Mouse (Mus musculus): ENCODE data around the gene Prr3.

Gene Prr3

DNA sequence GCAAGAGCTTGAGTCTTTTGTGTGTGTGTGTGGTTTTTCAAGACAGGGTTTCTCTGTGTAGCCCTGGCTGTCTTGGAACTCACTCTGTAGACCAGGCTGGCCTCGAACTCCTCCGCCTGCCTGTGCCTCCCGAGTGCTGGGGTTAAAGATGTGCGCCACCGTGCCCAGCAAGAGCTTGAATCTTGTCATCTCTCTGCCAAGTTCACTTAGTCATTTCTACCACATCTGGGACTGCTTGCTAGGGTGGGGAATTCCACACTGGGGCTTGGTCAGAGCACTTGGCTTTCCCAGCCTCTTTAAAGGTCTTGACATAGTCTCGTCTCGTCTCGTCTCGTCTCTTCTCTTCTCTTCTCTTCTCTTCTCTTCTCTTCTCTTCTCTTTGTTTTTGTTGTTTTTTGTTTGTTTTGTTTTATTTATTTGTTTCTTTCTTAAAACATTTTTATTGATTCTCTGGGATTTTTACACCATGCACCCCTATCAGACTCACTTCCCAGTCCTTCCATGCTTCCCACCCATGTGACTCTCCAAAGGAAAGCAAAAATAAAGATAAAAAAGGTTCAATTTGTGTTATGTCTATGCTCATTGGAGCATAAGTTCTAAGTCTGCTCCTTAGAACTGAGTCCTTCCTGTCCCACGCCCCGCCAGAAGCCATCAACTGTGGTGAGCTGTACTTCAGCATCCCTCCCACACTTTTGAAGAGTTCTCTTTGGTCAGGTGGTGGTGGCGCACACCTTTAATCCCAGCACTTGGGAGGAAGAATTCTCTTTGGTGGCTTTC, 21.3 kb upstream of the Prr3 start:
- in situ Hi-C loops (cut with MboI; ENCODE audit: low pct_unique_long_range_greater_than_20kb in 1 of 2, low sequenced_read_pairs in 2 of 2, unreplicated experiment in 1 of 2), result no loop called here

DNA sequence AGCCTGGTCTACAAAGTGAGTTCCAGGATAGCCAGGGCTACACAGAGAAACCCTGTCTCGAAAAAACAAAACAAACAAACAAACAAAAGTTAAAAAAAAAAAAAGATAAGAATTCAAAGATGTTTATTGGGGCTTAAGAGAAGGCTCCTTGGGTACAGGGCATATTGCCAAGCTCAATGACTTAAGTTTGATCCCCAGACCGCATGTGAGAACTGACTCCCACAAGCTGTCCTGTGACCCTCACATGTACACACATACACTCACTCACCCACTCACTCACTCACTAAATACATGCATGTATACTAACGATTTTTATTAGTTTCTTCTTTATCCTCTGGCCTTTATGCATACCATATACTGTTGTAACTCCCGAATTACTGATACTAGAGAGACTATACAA, 20.3 kb upstream of the Prr3 start:
- in situ Hi-C loops (cut with MboI; ENCODE audit: low pct_unique_long_range_greater_than_20kb in 1 of 2, low sequenced_read_pairs in 2 of 2, unreplicated experiment in 1 of 2), result no loop called here

DNA sequence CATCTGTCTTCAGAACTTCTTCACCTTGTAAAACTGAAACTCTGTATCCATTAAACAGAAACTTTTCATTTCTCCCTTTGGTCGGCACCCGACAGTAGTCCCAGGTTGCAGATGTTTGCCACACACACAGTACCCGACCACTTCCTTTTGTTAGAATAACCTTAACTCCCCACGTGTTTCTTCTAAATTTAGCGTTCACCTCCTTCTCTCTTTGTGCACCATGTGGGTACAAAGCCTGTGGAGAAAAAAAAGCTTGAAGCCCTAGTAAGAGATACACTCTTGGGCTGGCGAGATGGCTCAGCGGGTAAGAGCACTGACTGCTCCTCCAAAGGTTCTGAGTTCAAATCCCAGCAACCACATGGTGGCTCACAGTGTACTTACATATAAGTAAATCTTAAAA, 19.3 kb upstream of the Prr3 start:
- in situ Hi-C loops (cut with MboI; ENCODE audit: low pct_unique_long_range_greater_than_20kb in 1 of 2, low sequenced_read_pairs in 2 of 2, unreplicated experiment in 1 of 2), result loop anchor here in 1 of 2 experiments (5.0 kb wide), 1 partner anchor 62 kb away; no protein-coding TSS in a partner anchor

DNA sequence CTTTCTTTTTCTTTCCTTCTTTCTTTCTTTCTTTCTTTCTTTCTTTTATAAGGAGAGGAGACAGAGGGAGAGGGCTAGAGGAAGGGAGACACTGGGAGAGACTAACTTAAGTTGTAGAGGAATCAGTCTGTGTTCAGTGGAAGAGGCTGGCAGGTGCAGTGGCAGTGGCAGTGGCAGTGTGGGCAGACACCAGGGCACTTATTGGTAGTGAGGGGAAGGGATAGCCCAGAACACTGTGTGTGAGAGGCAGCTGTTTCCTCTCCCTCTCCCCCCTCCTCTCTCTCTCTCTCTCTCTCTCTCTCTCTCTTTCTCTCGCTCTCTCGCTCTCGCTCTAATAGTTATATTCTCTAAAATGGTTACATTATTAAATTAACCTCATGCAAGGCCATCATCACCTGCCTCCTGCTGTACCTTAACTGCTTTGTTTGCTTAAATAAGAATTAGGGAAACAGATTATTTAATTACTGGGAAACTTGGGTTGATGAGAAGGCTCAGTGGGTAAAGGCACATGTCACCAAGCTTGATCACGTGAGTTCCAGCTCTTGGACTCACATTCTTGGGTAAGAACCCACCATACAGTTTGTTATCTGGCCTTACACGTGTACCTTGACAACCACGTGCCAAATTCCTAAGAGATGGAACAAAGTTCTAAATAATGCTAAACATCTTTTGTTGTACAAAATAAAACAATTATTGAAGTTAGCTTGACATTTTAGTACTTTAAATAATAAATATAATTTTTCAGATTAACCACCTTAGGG, 18.7 kb upstream of the Prr3 start:
- in situ Hi-C loops (cut with MboI; ENCODE audit: low pct_unique_long_range_greater_than_20kb in 1 of 2, low sequenced_read_pairs in 2 of 2, unreplicated experiment in 1 of 2), result loop anchor here in 1 of 2 experiments (5.0 kb wide), 1 partner anchor 61 kb away; no protein-coding TSS in a partner anchor

DNA sequence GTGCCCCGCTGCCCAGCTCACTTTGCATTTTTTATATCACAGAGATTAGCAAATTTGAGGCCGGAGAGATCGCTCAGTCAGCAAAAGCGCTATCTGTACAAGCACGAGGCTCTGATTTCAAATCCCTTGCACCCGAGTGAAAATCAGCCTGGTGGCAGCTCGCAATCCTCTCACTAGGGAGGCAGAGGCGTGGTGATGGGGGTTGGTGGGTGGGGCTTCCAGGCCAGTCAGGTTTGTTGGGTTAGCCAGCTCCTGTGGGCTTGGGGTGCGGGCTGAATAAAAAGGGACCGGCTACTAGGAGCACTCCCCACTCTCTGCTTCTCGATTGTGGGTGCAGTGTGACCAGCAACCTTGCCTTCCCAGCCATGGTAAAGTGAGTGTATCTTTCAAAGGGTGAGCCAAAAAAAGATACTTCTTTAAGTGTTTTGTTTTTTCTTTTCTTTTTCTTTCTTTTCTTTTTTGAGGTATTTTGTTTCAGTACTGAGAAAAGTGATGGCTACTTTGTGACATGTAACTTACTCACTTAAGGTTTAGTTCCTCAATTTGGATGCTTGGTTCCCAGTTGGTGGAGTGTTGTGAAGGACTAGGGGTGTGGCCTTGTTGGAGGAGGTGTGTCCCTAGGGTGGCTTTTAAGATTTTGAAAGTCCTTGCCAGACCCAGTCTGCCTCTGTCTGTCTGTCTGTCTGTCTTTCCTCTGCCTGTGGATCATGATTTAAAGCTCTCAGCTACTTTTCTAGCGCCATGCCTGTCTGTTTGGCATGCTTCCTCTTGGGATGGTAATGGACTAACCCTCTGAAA, 17.9 kb upstream of the Prr3 start:
- in situ Hi-C loops (cut with MboI; ENCODE audit: low pct_unique_long_range_greater_than_20kb in 1 of 2, low sequenced_read_pairs in 2 of 2, unreplicated experiment in 1 of 2), result loop anchor here in 1 of 2 experiments (5.0 kb wide), 1 partner anchor 61 kb away; no protein-coding TSS in a partner anchor

DNA sequence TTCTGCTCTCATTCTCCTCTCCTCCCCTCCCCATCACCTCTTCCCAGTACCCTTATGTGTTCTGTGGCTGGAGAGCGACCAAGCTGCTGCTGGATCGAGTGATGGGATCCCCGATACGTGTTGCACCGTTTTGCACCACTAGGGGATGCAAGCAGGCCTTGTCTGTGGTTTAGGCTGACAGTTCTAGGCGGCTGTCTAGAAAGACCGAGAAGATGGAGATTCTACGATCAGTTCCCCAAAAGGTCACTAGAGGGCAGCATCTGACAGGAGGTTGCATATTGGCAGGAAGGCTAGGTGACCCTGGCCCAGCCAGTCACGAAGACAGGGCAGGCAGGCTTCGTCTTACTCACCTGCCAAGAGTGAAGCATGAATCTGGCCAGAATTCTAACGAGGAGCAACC, 16.9 kb upstream of the Prr3 start:
- in situ Hi-C loops (cut with MboI; ENCODE audit: low pct_unique_long_range_greater_than_20kb in 1 of 2, low sequenced_read_pairs in 2 of 2, unreplicated experiment in 1 of 2), result loop anchor here in 1 of 2 experiments (5.0 kb wide), 1 partner anchor 60 kb away; no protein-coding TSS in a partner anchor

GRCm38 (mm10) chr17:35994879-35995240, 14.8 kb upstream of the Prr3 start:
- in situ Hi-C loops (cut with MboI; ENCODE audit: low pct_unique_long_range_greater_than_20kb in 1 of 2, low sequenced_read_pairs in 2 of 2, unreplicated experiment in 1 of 2), result loop anchor here in 1 of 2 experiments (5.0 kb wide), 1 partner anchor 58 kb away; no protein-coding TSS in a partner anchor

DNA sequence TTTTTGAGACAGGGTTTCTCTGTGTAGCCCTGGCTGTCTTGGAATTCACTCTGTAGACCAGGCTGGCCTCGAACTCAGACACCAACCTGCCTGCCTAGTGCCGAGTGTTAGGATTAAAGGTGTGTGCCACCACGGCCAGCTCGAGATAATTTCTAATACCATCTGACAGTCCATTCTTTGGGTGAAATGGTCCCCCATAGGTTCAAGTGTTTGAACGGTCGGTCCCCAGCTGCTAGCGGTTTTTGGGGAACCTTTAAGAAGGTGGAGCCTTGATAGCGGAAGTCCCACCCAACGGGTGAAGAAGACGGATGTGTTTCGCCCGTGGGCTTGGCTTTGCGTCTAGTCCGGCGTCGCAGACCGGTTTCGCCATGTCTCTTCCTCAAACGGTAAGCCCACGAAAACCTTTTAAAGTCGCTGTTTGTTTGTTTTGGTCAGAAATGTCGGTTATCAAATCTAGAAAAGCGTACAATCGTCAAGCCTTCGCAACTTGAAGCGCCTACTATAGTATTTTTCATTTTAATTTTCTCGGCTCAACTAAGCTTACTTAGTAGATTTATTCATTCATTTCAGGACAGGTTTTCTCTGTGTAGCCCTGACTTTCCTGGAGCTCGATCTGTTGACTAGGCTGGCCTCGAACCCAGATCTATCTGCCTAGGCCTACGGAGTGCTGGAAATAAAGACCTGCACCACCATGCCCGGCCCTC, 14.3 kb upstream of the Prr3 start:
- in situ Hi-C loops (cut with MboI; ENCODE audit: low pct_unique_long_range_greater_than_20kb in 1 of 2, low sequenced_read_pairs in 2 of 2, unreplicated experiment in 1 of 2), result no loop called here

GRCm38 (mm10) chr17:35993675-35994074, 13.6 kb upstream of the Prr3 start:
- in situ Hi-C loops (cut with MboI; ENCODE audit: low pct_unique_long_range_greater_than_20kb in 1 of 2, low sequenced_read_pairs in 2 of 2, unreplicated experiment in 1 of 2), result no loop called here

- in situ Hi-C loops (cut with MboI; ENCODE audit: low pct_unique_long_range_greater_than_20kb in 1 of 2, low sequenced_read_pairs in 2 of 2, unreplicated experiment in 1 of 2), result no loop called here
These were observed 11.7 kb upstream of the Prr3 start for GRCm38 (mm10) chr17:35991781-35992180.

DNA sequence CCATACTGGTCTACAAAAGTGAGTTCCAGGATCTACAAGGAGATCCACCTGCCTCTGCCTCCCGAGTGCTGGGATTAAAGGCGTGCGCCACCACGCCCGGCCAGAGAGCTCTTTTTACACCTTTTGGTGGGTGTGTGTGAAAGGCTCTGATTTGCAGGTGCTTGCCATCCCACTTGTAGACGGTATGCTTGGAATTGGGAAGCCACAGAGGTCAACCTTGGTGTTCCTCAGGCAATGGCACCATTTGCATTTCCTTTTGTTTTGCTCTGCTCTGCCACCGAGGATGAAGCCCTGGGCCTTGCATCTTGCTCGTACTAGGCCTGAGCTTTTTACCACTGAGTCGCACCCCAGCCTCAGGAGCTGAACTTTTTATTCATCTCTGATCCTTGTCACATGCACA, 1.7 kb upstream of the Prr3 start:
- in situ Hi-C loops (cut with MboI; ENCODE audit: low pct_unique_long_range_greater_than_20kb in 1 of 2, low sequenced_read_pairs in 2 of 2, unreplicated experiment in 1 of 2), result no loop called here

GRCm38 (mm10) chr17:35980363-35980754, 323 bp upstream of the Prr3 start:
- in situ Hi-C loops (cut with MboI; ENCODE audit: low pct_unique_long_range_greater_than_20kb in 1 of 2, low sequenced_read_pairs in 2 of 2, unreplicated experiment in 1 of 2), result no loop called here

- in situ Hi-C loops (cut with MboI; ENCODE audit: low pct_unique_long_range_greater_than_20kb in 1 of 2, low sequenced_read_pairs in 2 of 2, unreplicated experiment in 1 of 2), result no loop called here
These were observed 1.1 kb downstream of the Prr3 start for GRCm38 (mm10) chr17:35978811-35979400.

DNA sequence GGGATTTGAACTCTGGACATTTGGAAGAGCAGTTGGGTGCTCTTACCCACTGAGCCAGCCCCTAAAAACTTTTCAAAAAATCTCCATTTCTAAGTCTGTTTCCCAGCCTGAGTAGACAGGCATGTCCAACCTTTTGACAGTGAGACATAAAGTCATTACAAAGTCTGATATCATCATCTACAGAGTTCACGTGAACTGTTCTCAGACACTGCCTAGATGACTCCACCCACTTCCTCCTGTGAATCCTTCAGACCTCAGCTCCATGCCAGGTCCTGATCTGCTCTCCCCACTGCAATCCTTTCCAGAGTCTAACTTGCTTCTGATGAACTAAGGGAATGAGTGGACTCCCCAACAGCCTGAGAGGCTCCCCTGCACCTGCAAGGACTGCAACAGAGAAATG, 7.9 kb downstream of the Prr3 start:
- in situ Hi-C loops (cut with MboI; ENCODE audit: low pct_unique_long_range_greater_than_20kb in 1 of 2, low sequenced_read_pairs in 2 of 2, unreplicated experiment in 1 of 2), result no loop called here

GRCm38 (mm10) chr17:35969418-35970389, 10.3 kb downstream of the Prr3 start, which contains the start of gene Abcf1:
TSS of gene Abcf1 (minus strand) at chr17:35969761.
- in situ Hi-C loops (cut with MboI; ENCODE audit: low pct_unique_long_range_greater_than_20kb in 1 of 2, low sequenced_read_pairs in 2 of 2, unreplicated experiment in 1 of 2), result no loop called here

GRCm38 (mm10) chr17:35967621-35968020, 12.4 kb downstream of the Prr3 start:
- in situ Hi-C loops (cut with MboI; ENCODE audit: low pct_unique_long_range_greater_than_20kb in 1 of 2, low sequenced_read_pairs in 2 of 2, unreplicated experiment in 1 of 2), result no loop called here

DNA sequence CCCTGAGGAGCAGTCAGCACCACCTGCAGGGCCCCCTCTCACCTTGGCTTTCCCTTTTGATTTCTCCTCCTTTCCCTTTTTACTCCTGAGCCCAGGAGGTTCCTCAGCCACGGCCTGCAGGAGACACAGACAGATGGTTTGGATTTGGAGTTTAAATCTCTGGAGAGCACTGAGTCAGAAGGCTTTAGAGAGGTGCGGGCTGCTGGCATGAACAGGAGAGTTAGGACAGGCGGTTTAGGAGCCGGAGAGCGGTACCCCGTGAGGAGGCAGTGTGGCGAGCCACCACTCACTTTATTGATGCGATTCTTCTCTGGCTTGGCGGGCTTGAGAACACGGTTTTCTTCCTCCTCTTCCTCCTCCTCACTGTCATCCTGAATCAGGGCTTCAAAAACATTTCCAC, 16.8 kb downstream of the Prr3 start:
- in situ Hi-C loops (cut with MboI; ENCODE audit: low pct_unique_long_range_greater_than_20kb in 1 of 2, low sequenced_read_pairs in 2 of 2, unreplicated experiment in 1 of 2), result no loop called here
